Mouse (Mus musculus) MEL (cell line): ENCODE measurements at regions not wholly inside any gene's neighbourhood (a gene's known extent, or its start where the extent isn't known, plus 50 kb on each side); places are given as distances from the start of the nearest gene placed in this dataset.

ENCODE experiments used
- DNase-seq: peaks from one replicate; pipeline ENCODE4 v3.0.0; 2011; ENCODE audit warnings: low read depth, low spot score
- H3K27ac ChIP-seq: 2 replicates; pipeline ENCODE4 v1.5.1; 2012; ENCODE audit warnings: low read depth, mild to moderate bottlenecking, control low read depth, low read length, moderate library complexity; ENCODE audit not compliant: control insufficient read depth
- H3K27me3 ChIP-seq, 2 experiments: fragments of 150-350 bp in 1 of 2; sonication (generic) in 1 of 2; 2 replicates each; pipeline ENCODE4 v1.6.1; 2012; ENCODE audit warnings: low read length in 2 of 2, mild to moderate bottlenecking in 2 of 2, improper control_type of control experiment in 1 of 2, moderate library complexity in 1 of 2; ENCODE audit not compliant: insufficient read depth in 2 of 2, control insufficient read depth in 1 of 2
- H3K36me3 ChIP-seq, 2 experiments: 2 replicates each; pipeline ENCODE4 v1.6.1; 2012 to 2014; ENCODE audit warnings: low read length in 2 of 2, improper control_type of control experiment in 1 of 2, inconsistent platforms in 1 of 2, mild to moderate bottlenecking in 1 of 2; ENCODE audit not compliant: insufficient read depth in 2 of 2, control insufficient read depth in 1 of 2
- H3K4me1 ChIP-seq, 2 experiments: fragments of 150-350 bp in 1 of 2; sonication (generic) in 1 of 2; 2 replicates each; pipeline ENCODE4 v1.6.1; 2012; ENCODE audit warnings: low read length in 2 of 2, improper control_type of control experiment in 1 of 2, mild to moderate bottlenecking in 1 of 2; ENCODE audit not compliant: insufficient read depth in 2 of 2, control insufficient read depth in 1 of 2
- H3K4me3 ChIP-seq, 2 experiments: fragments of 150-350 bp in 1 of 2; sonication (generic) in 1 of 2; 2 replicates each; pipeline ENCODE4 v1.5.1; 2012; ENCODE audit warnings: low read depth in 2 of 2, low read length in 2 of 2, mild to moderate bottlenecking in 2 of 2, moderate library complexity in 2 of 2, control low read depth in 1 of 2, improper control_type of control experiment in 1 of 2; ENCODE audit not compliant: control insufficient read depth in 1 of 2, insufficient read depth in 1 of 2
- H3K79me2 ChIP-seq: 2 replicates; pipeline ENCODE4 v1.6.1; 2012; ENCODE audit warnings: mild to moderate bottlenecking, low read length, moderate library complexity; ENCODE audit not compliant: control insufficient read depth, poor library complexity, insufficient read depth
- H3K9ac ChIP-seq: 2 replicates; pipeline ENCODE4 v1.6.1; 2012; ENCODE audit warnings: low read depth, mild to moderate bottlenecking, control low read depth, low read length, moderate library complexity; ENCODE audit not compliant: control insufficient read depth, poor library complexity, severe bottlenecking
- H3K9me3 ChIP-seq: fragments of 150-350 bp; sonication (generic); replicated peaks from 2 replicates; pipeline ENCODE4 v1.6.1; 2012; ENCODE audit warnings: mild to moderate bottlenecking, low read length, improper control_type of control experiment, moderate library complexity; ENCODE audit not compliant: insufficient read depth
- BHLHE40 ChIP-seq: IDR thresholded peaks from 2 replicates; pipeline ENCODE4 v1.6.1; 2012; ENCODE audit warnings: low read depth, mild to moderate bottlenecking, inconsistent platforms, low read length, improper control_type of control experiment, borderline replicate concordance
- CTCF ChIP-seq, 3 experiments: IDR thresholded peaks in 2 of 3; conservative IDR thresholded peaks in 1 of 3; 2 replicates each; pipeline ENCODE4 v1.5.1; 2011 to 2012; ENCODE audit warnings: low read length in 3 of 3, low read depth in 2 of 3, mild to moderate bottlenecking in 2 of 3, improper control_type of control experiment in 1 of 3, inconsistent platforms in 1 of 3, mixed read lengths in 1 of 3, moderate library complexity in 1 of 3; ENCODE audit not compliant: control insufficient read depth in 1 of 3, insufficient read depth in 1 of 3, poor library complexity in 1 of 3, severe bottlenecking in 1 of 3
- ETS1 ChIP-seq: IDR thresholded peaks from 2 replicates; pipeline ENCODE4 v1.6.1; 2012; ENCODE audit warnings: low read depth, mild to moderate bottlenecking, inconsistent platforms, low read length, improper control_type of control experiment, moderate library complexity
- GATA1 ChIP-seq: IDR thresholded peaks from 2 replicates; pipeline ENCODE4 v1.6.1; 2011; ENCODE audit warnings: low read depth, low read length, improper control_type of control experiment
- HCFC1 ChIP-seq: IDR thresholded peaks from 2 replicates; pipeline ENCODE4 v1.6.1; 2012; ENCODE audit warnings: low read depth, mild to moderate bottlenecking, inconsistent platforms, low read length, improper control_type of control experiment, moderate library complexity
- MAFK ChIP-seq: IDR thresholded peaks from 2 replicates; pipeline ENCODE4 v1.6.1; 2011; ENCODE audit warnings: low read depth, mild to moderate bottlenecking, low read length, improper control_type of control experiment, borderline replicate concordance
- MAX ChIP-seq: IDR thresholded peaks from 2 replicates; pipeline ENCODE4 v1.6.1; 2011; ENCODE audit warnings: low read length, improper control_type of control experiment
- MAZ ChIP-seq: IDR thresholded peaks from 2 replicates; pipeline ENCODE4 v1.6.1; 2012; ENCODE audit warnings: low read depth, mild to moderate bottlenecking, inconsistent platforms, low read length, improper control_type of control experiment
- MXI1 ChIP-seq: IDR thresholded peaks from 2 replicates; pipeline ENCODE4 v1.6.1; 2011; ENCODE audit warnings: mild to moderate bottlenecking, low read depth, low read length, improper control_type of control experiment
- MYB ChIP-seq: IDR thresholded peaks from 2 replicates; pipeline ENCODE4 v1.6.1; 2011; ENCODE audit warnings: mild to moderate bottlenecking, low read depth, low read length, improper control_type of control experiment
- POLR2A ChIP-seq, 2 experiments: IDR thresholded peaks; 2 replicates each; pipeline ENCODE4 v1.6.1; 2011 to 2012; ENCODE audit warnings: low read length in 2 of 2, mild to moderate bottlenecking in 2 of 2, control low read depth in 1 of 2, improper control_type of control experiment in 1 of 2, low read depth in 1 of 2, moderate library complexity in 1 of 2; ENCODE audit not compliant: control insufficient read depth in 1 of 2, insufficient read depth in 1 of 2, poor library complexity in 1 of 2
- POLR2AphosphoS5 ChIP-seq: IDR thresholded peaks from 2 replicates; pipeline ENCODE4 v1.6.1; 2012; ENCODE audit warnings: low read depth, borderline replicate concordance, mild to moderate bottlenecking, inconsistent platforms, low read length, moderate library complexity, mixed read lengths
- RAD21 ChIP-seq: IDR thresholded peaks from 2 replicates; pipeline ENCODE4 v1.6.1; 2011; ENCODE audit warnings: mild to moderate bottlenecking, low read depth, low read length, improper control_type of control experiment
- RCOR1 ChIP-seq: IDR thresholded peaks from 2 replicates; pipeline ENCODE4 v1.6.1; 2012; ENCODE audit warnings: low read depth, mild to moderate bottlenecking, inconsistent platforms, low read length, improper control_type of control experiment
- SIN3A ChIP-seq: IDR thresholded peaks from 2 replicates; pipeline ENCODE4 v1.6.1; 2012; ENCODE audit warnings: low read length, improper control_type of control experiment, inconsistent platforms
- SMC3 ChIP-seq: IDR thresholded peaks from 2 replicates; pipeline ENCODE4 v1.6.1; 2011; ENCODE audit warnings: low read depth, low read length, improper control_type of control experiment
- UBTF ChIP-seq: IDR thresholded peaks from 2 replicates; pipeline ENCODE4 v1.6.1; 2012; ENCODE audit warnings: low read depth, mild to moderate bottlenecking, inconsistent platforms, low read length, improper control_type of control experiment, moderate library complexity, borderline replicate concordance; ENCODE audit not compliant: insufficient read depth
- ZKSCAN1 ChIP-seq: IDR thresholded peaks from 2 replicates; pipeline ENCODE4 v1.6.1; 2012; ENCODE audit warnings: low read depth, mild to moderate bottlenecking, inconsistent platforms, low read length, improper control_type of control experiment, moderate library complexity
- ZNF384 ChIP-seq: IDR thresholded peaks from 2 replicates; pipeline ENCODE4 v1.6.1; 2012; ENCODE audit warnings: low read depth, mild to moderate bottlenecking, inconsistent platforms, low read length, improper control_type of control experiment

GRCm38 (mm10) chrX:99402841-99403520, 68.1 kb downstream of the Pja1 start:
- TF ChIP-seq RAD21 (no peak; the same call in 1 of the 2 replicates), CTCF (IDR thresholded peaks at IDR 0.05 in 2 of 3, conservative IDR thresholded peaks at IDR 0.05 in 1 of 3; ENCODE audit: control insufficient read depth in 1 of 3, insufficient read depth in 1 of 3, low read depth in 2 of 3, low read length in 3 of 3, poor library complexity in 1 of 3, severe bottlenecking in 1 of 3) (peak; percentile 39 to 60 (median 56)), MYB (no peak), SMC3 (peak; percentile 49)
- Histone ChIP-seq H3K27me3 (no peaks in the 10 kb centered on the region), H3K4me3 (no peak overlapping the region), H3K9me3 (no peaks in the 10 kb centered on the region), H3K36me3 (no peaks in the 10 kb centered on the region), H3K4me1 (no peaks in the 10 kb centered on the region), H3K9ac (no peak overlapping the region), H3K27ac (no peak overlapping the region), H3K79me2 (no peaks in the 10 kb centered on the region)
- DNase-seq, result peak; percentile 4

- DNase-seq, result no peak
- no peaks in the 10 kb centered on the region for H3K9me3 ChIP-seq
- TF ChIP-seq MXI1 (no peak), MAFK (no peak), BHLHE40 (no peak), RCOR1 (no peak), SIN3A (no peak), POLR2AphosphoS5 (no peak), POLR2A (IDR thresholded peaks at IDR 0.05; ENCODE audit: control insufficient read depth in 1 of 2, insufficient read depth in 1 of 2, low read depth in 1 of 2, low read length in 2 of 2, poor library complexity in 1 of 2) (no peak), MAX (no peak), RAD21 (no peak), UBTF (no peak), GATA1 (no peak), HCFC1 (no peak), ETS1 (no peak), ZNF384 (no peak), MAZ (no peak), ZKSCAN1 (no peak)
- H3K9ac ChIP-seq, result no peak overlapping the region
- no peaks in the 10 kb centered on the region for H3K36me3 ChIP-seq
- H3K27me3 ChIP-seq, result no peaks in the 10 kb centered on the region; a peak in 1 of 4 replicates
- no peaks in the 10 kb centered on the region for H3K79me2 ChIP-seq
- no peaks in the 10 kb centered on the region for H3K4me1 ChIP-seq
- no peak overlapping the region for H3K4me3 ChIP-seq
- no peak overlapping the region for H3K27ac ChIP-seq
Measured at GRCm38 (mm10) chrX:99397344-99397743, 73.7 kb downstream of the Pja1 start.
